Mouse (Mus musculus) kidney, adult 9 months (tissue): Measurements from ENCODE around the gene A2ml1.

Source experiments
- DNase-seq: peaks from one replicate; pipeline ENCODE4 v3.0.0; 2022

The A2ml1 gene

DNA sequence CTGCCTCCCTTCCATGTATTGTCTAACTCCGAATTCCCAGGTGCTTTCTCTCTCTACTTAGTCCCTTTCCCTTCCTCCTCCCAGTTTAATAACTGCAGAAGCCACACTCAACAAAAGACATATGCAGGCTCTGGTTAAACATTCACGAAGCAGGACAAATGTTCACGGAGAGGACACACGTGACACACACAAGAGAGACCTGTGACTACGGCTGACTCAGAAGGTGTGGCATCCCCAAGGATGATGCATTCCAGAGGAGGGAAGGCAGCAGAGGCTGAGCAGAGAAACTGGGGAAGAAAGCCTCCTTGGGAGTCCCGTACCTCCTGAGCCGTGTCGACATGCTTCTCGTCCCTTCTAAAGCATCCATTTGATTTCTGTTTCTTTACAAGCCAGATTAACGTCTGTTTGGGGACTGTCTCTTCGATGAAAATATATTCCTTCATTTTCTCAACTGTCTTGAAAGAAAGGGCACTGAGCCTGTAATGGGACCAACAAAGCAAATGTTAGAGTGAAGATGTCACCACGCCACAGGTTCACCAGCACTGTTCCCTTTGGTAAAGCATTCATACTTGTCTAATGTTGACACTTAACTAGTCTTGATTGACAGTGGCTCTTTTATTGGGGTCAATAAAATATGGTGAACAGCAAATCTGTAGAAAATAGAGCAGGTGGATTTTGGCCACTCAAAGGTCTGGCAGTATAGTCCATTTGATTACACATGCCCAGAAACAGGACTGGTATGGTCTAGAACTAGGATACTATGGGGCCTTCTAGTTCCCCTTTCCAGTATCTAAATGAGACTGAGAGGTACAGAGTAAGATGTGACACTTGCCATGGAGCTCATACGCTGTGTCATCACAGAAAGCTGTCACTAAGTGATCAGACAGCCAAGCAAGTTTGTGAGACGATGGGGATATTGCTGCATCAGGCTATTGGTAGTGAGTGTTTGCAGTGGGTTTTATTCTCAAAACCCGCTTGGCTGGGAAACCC is 31.6 kb downstream of the A2ml1 start:
- peak; percentile 55 for DNase-seq

DNA sequence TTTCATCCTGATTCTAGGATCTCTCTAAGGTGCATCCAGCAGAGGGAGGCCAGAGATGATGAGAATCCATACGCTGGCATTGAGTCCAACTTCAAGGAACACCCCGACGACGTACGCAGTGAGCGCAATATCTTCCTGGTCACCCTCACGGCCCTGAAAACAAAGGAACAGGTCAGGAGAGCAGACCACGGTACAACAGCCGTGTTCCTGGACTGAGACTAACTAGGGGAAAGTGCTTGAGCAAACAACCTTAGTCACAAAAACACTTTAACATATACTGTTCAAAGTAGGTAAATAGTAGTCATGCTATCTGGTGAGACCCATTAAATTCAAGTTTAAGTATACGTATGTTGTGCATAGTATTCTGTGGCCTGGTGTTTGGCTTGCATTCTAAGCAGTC is 32.9 kb downstream of the A2ml1 start:
- no peak for DNase-seq

DNA sequence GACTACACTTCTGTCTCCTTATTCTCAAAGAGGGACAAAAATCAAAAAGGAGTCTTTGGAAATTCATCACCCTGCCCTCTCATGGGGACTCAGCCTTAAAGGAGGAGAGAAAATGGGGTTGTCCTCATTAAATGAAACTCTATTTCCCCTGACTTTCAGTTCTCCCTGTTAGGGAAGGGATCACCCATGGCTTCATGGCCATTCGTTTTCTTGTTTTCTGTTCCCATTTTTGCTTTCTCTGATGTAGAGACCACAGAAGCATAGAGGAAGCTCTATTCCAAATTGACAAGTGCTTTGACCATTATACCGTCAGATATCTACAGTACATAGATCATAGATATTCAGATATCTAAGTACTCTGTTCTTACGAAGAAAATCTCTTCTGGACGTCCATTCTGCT is 36.0 kb downstream of the A2ml1 start:
- DNase-seq = no peak

DNA sequence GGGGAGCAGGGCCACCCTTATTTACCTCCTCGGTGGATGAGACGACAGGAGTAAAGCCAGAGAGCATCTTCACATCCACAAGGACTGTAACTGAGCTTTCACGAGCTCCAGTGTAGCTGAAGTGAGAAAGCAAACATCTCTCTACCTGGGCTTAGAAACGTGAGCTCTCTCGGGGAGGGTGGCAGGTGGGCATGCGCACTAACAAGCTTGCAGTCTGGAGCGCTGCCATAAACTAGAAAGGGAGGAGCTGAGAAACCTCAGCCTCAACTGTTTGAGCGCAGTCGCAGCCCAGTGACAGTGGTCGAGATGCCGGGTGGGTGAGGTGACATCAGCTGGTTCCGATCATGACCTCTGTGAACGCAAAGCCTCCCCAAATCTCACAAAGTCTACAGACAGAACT is 38.2 kb downstream of the A2ml1 start:
- DNase-seq = no peak

DNA sequence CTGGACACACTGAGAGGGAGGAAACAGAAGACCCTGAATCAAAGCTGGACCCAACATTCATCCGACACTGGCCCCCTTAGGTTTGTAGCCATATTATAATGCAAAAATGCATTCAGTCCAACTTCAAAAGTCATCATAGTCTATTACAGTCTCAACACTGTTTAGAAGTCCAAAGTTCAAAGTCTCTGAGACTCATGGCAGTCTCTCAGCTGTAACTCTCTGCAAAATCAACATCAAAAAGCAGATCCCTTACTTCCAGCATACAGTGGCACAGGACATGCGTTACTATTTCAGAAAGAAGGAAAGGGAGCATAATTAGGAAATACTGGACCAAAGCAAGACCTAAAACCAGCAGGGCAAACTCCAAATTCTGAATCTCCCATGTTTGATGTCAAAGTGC is 46.2 kb downstream of the A2ml1 start:
- peak; percentile 44 for DNase-seq

DNA sequence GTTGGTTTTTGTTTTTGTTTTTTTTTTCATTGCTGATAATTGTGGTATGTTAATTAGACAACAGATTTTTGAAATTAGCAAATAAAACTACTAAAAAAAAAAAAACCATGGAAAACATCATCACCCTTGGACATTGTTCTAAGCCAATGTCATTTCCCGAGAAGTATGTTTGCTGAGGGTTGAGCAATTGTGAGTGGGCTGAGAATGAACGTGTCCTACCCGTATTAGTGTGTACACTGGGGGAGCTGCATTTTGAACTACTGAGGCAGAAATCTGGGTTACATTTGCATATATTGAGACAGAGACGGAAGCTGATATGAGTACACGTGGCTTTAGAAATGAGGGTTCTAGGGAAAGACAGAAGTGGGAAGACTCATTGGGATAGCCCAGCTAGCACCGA is 48.1 kb downstream of the A2ml1 start:
- DNase-seq = no peak

DNA sequence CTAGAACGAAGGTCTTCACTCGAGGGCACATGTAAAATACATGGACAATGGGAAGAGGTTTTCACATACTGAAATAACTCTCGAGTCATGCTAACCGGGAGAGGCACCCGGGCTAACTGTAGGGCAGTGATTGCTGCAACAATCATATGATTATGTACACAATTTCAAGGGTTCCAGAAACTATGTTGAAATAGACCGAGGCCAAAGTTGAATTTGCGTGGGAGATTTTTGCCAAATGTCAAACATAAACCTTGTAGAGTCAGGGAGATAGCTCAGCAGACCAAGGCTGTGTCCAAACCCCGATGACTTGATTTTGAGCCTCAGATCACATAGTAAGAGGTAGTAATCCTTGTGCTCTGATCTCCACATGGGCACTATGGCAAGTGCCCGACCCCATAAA is 48.7 kb downstream of the A2ml1 start:
- no peak for DNase-seq

DNA sequence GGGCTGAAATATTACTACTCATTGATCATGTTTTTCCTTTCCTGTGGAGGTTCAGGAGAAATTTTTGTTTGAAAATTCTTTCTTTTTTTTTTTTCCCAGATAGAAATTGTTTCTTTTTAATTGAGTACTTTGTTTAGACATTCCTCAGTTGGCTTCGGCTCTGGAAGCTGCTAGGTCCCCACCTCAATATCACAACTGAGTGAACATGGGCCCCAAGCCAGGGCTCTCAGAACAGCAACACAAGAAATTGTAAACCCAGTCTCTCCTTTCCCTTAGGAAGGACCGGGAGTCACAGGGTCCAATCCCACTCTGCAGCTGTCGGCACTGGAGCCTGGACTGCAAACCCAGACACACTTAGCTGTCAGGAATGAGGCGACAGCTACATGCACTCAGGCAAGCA is 52.9 kb downstream of the A2ml1 start:
- DNase-seq = peak; percentile 29

DNA sequence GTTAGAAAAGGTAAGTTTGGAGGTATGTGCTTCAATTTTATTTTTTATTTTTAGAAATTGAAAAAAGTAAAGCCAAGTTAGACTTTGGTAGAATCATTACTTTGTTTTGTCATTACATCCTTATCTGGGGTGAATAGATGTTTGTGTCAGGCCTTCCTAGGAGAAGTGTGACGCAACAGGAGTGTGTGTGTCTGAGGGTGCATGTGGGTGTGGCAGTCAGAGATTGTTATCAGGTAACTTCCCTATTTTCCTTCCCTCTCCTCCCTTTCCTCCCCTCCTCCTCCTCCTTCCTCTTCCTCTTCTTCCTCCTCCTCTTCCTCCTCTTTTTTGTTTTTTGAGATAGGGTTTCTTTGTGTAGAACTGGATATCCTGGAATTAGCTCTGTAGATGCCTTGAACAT is 54.3 kb downstream of the A2ml1 start:
- no peak for DNase-seq

DNA sequence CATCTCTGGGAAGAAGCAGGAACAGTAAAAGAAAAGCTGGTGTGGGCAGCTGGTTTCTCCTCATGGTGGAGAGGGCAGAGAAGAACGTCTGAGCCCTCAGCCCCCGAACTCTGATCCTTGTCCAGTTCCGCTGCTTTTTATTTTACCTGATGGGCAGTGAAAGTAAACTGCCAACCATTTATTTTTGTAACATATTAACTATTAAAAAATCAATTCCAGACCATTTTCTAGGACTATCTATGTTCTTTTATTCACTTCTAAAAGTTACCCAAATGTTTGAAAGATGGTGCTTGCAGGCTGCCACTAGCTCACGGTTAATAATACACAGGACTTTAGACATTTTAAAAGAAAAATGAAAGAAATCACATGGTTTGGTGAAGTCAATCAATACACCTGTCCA is 54.8 kb downstream of the A2ml1 start, which contains the start of gene Pzp:
Gene Pzp, minus strand, starts transcription at position 120 of the 400 bp plus-strand sequence.
- DNase-seq = peak; percentile 27

DNA sequence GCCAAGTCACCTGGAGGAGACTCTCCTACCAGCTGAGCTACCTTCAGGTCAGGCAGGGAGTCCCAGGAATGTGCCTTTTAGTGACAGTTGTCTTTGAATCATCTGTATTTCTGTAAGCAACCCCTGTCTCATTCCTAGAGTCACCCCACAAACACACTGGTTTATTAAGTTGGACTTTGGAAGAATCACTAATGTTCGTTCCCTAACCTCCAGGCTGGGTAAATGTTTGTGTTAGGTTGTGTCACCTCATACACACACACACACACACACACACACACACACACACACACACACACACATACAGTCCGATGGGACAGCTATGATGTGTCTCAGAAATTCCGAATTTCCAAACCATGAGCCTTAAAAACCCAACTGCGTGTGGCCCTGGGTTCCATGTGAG is 55.6 kb downstream of the A2ml1 start:
- peak; percentile 20 for DNase-seq

DNA sequence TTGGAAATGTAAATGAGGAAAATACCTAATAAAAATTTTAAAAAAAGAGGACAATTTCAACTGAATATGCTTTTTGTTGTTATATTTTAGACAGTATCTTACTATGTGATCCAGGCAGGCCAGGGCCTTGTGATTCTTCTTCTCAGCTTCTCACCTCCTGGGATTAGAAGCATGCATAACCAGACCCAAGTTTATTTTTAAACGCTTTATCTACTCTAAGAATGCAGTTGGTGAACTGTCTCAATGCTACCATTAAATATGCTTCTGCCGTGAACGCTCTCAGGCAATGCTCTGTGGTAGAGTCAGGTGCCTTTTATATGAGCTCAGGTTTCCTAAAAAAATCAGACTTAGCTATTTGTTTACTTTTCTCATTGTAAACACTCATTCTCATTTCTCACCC is 58.0 kb downstream of the A2ml1 start:
- DNase-seq = no peak

DNA sequence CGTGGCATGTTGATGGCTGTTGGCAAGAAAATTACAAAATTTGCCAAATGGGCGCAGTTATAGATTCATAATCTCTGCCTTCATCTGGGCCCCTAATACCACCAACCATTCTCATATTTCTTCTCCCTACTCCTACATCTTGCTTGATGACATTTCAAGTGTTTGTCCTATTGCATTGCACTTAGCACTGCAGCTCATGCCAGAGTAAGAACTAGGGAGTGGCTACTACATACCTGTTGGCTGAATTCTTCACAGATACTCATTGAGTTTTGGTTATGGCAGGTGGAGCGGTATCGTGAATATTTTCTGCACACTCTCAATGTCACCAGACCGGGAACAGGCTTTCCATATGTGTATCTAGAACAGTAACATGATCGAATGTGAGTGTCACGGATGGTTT is 62.2 kb downstream of the A2ml1 start:
- DNase-seq = no peak

DNA sequence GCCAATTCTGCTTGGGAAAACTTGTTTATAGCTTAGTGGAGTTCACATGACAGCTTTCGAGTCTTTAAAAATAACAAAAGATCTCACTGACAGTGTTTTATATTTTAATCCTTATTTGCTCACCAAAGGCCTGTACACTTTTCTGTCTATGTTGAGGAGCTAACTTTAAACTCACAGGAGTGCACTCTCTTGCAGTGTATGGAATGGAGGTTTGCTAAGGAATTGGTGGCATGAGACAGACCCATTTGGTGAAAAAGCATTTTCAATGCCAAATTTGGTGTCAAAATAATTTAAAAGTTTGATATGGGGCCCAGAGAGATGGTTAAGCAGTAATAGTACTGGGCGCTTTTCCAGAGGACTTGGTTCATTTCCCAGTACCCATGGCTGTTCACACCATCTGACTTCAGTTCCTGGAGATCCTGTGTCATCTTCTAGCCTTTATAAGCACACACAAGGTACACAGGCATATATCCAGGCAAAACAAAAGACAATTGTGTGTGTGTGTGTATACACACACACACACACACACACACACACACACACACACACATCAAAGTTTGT is 75.7 kb downstream of the A2ml1 start:
- no peak for DNase-seq

DNA sequence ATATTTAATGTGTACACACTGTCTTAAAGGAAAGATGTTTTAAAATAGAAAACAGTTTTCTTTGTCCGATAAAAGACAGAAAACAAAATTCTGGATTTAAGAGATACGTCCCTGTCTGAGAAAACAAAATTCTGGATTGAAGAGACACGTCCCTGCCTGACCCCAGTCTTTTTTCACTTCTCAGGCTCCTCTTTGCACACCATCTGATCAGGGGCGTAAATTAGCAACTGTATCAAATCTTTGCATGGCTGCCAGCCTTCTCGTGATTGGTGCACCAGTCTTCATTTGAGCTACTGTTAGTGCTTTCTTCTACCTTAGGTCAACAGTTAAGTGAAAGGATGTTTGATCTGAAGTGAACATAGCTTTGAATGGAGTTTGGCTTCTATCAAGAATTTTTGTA is 76.7 kb downstream of the A2ml1 start:
- no peak for DNase-seq

DNA sequence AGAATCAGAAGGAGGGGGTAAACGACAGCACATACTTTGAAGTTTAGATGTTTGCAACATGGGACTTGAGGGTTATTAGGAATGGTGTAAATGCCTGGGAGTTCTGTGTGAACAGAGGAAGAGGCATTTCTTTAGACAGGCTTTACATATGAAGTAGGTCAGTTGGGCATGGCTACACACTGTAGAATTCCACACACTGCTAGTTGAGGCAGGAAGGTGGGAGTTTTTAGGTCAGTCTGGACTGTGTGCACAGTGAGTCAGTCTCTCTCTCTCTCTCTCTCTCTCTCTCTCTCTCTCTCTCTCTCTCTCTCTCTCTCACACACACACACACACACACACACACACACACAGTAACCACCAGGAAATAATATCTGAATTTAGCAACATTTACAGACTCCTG is 86.1 kb downstream of the A2ml1 start:
- DNase-seq = no peak

DNA sequence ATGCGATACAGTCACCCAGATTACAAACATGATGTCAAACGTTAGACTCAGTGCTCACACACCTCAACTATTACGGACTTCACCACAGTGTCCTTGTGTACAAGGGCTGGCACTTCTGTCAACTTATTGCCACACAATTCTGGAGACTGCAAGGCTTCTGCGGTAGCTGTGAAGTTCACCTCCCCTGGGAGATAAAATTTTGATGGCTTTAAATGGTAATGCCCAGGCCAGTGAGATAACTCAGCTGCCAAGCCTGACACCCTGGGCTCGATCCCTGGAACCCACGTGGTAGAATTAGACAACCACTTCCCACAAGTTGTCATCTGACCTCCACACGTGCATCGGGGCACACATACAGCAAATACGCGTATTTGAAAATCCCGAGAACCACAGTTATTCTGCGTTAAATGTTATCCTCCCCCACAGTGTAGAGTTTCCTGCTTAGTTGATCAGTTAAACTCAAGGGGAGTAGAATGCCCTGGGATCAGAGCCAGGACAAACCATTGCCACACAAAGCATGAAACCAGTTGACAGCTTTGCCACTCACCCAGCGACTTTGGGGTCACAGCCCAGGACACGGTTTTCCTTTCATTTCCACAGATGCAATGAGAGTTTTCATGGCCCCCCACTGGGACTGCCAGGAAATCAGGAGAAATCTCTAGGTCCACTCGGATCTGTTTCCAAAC is 86.6 kb downstream of the A2ml1 start:
- no peak for DNase-seq

DNA sequence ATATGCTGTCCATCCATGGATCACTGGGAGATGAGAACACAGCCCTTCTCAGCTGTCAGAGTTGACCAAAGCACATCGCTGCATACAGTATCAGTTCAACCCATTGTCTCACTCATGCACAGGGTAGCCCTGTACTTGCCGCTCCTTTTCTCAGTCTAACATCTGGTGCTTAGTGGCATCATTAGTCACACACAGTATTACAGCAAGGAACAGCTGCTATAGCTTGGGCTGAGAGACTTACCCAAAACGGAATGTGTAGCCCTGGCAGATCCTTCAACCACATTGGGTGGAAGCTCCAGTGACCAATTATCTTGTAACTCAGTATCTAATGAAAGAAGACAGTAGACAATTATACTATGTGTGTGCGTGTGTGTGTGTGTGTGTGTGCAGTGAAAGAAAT is 89.5 kb downstream of the A2ml1 start:
- DNase-seq = no peak

DNA sequence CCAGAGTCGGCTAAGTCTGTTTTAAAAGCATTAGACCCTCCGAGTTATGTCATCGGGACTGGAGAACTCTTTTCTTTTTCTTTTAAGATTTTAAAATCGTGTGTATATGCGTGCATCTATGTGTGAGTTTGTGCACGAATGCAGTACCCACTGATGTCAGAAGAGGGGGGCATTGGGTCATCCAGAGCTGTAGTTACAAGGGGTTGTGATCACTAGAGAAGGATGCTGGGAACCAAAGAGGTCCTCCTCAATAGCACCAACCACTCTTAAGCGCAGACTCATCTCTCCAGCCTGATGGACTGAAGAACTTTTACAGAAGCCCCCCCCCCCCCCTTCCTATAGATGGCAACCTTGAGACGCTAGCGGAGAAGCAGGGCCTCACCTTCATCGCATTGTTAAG is 91.3 kb downstream of the A2ml1 start:
- DNase-seq = no peak
